Mouse (Mus musculus) frontal cortex, postnatal 25 days (tissue): ENCODE measurements around the gene Suclg1.

ENCODE experiments used
- DNase-seq, 2 experiments: peaks; one replicate each; pipeline ENCODE4 v3.0.0; 2022; ENCODE audit warnings: low spot score in 2 of 2

Suclg1 gene

DNA sequence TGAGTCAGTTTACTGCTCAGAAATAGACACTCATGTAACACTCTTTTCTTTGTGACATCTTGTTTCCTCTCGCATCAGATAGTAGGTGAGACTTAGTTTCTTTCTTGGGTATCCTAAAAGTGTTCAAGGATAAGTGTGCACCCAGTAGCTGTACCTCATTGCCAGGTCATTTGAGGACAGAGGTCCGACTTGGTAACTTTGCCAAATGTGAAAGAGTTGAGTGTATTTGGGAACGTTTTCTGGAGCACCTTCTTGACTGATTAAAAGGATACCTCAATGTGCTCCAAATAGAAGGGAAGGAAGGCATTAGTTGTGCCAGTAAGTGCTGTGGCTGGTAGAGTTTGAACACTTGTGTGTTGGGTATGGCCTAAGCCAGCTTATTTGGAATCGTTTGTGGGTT is 1.7 kb downstream of the Suclg1 start:
- DNase-seq: no peak

DNA sequence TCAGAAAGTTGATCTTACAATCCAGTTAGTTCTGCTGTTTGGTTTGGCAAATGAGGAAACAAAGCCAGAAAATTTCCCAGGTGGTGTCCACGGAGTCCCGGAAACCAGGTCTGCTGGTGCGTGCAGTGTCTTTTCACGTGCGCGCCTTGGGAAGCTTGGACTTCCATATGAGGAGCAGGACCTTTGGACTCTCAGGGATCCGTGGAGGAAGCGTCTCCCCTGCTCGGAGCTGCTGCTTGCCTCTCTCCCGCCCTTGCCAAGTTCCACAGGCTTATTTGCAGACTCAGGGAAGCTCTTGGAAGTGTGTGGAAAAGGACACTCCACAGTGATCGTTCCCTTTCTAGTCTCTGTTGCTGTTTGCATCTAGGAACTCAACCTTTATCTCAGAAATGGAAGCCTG is 3.2 kb downstream of the Suclg1 start:
- no peak for DNase-seq

DNA sequence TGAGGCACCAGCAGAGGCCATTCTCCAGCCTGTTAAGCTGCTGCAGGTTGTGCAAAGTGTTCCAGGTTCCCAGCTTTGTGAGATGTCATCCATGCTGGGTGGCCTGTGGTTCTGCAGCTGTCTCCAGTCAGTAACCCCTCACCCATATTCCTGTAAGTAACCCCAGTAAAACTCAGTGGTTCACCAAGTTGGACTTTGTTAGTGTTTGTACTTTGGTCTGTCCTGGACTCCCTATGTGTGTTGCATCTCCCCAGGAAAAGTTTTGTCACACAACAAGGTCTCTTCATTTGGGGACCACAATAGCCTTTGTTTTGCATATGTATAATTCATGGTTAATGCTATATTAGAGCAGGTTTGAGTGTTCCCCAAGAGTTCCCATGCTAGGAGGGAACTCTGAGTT is 4.2 kb downstream of the Suclg1 start:
- no peak for DNase-seq

DNA sequence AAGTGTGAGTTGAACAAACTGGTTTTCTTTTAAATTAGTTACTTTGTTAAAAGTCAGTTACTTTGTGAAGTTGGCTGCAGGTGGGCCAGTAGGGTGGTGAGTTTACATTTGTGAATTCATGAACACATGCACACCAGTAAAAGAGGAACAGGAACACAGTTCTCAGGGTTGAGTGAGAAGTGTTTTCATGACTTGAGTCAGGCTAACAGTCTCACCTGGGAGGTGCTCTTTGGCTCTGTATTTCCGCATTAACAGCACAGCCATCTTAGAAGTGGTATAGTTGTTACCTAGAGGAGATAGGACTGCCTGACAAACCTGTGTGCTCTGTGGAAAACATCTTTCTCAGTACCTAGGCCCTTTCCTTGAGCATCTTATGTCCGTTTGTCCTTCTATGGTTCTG is 4.8 kb downstream of the Suclg1 start:
- DNase-seq: no peak

DNA sequence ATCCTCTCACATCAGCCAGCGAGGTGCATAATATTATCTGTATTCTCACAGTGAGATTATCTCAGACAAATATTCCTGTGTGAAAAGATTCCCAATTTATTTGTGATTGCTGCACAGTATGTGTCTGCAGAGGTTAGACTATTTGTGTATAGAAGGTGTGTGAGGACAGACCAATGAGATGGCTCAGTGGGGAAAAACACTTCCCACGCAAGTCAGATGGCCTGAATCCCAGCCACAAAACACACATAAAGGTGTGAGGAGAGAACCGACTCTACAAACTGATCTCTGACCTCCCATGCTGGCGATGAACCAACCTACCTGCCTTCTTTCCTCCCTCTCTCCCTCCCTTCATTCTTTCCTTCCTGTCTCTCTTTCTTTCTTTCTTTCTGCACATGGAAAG is 5.4 kb downstream of the Suclg1 start:
- DNase-seq: no peak

DNA sequence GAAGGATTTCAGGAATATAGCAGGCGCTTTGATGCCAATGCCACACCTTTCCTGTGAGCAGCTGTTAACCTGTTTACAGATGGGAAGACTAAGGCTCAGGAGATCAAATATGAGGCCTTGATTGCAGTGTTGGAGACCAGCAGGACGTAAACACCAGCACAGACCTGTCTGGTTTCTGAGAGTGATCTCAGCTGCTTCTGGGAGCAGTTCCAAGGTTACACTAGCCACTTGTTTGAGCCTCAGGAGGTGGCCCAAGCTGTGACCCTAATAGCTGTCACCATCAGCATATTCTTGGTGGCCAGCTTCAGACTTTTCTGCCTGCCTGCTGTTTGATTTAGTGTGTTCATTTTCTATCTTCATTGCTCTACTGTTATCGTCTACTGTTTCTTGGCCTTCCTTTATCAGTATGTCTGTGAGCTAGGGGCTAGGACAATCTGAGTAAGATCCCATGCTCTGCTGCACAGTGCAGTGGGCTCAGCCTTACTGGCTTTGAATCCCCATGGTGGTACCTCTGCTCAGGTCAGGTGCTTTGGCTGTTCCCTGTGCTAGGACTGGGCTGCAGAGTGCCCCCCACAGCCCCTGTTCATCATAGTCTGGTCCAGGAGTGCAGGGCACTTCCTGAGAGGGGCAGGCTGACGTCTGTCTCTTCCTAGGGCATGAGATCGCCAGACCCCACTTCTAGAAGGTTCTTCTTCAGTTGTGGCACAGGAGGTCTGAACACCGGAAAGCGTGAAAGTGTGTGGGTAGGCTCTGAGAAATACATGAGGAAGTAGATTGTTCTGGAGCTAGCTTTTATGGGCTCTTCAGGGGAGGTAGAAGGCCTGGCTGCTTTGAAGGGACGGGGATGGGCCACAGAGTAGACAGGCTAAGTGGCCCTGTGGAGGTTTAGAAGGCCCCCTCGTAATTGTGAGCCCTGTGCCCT is 6.4 kb downstream of the Suclg1 start:
- DNase-seq: no peak

DNA sequence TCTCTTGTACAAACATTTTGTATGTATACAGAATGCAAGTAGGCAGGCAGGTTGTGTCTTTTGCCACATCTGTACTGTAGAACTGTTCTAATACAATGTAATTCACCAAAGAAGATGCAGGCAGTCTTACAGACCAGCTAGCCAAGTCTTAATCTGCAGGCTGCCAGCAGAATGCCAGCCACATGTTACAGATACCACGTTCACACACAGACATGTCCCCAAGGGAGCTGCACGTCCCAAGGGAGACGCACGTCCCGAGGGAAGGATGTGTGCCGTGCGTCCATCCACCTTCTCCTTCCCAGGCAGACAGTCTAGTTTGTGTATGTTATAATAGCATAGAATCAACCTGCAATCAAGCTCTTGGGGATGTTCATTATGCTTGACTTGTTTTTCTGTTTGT is 8.9 kb downstream of the Suclg1 start:
- no peak for DNase-seq

DNA sequence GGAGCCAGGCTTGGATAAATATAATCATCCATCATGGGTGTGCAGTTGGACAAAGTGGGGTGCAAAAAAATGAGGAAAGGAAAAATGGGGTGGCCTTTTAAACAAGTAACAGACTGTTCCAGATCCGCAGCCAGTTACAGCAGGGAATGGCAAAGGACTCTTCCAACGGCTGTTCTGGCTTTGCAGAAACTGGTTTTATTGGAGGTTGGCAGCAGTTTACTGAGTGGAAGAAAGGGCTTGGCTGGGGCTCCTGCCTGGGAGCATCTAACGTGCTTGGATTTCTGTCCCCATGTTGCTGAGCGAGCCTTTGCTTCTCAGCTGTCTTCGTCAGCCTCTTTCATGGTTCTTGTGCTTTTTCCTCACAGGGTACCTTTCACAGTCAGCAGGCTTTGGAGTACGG is 11.9 kb downstream of the Suclg1 start:
- DNase-seq: no peak

DNA sequence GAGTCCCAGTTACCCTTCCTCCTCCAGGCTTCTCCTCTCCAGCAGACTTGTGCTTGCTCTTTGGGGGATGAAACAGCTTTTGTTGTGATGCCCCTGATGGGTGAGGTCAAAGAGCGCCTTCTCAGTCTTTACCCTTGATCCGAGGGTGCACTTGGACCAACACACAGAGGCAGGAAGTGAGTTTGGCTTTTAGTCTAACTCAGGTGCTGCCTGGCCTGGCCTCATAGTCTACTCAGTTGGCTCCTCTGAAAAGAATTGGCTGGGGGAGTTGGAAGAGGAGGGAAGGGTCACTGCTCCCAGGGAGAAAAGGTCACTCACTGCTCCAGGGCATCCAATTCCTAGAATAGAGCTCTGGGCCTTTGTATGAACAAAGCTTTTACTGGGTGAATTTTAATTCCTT is 16.6 kb downstream of the Suclg1 start:
- no peak for DNase-seq

DNA sequence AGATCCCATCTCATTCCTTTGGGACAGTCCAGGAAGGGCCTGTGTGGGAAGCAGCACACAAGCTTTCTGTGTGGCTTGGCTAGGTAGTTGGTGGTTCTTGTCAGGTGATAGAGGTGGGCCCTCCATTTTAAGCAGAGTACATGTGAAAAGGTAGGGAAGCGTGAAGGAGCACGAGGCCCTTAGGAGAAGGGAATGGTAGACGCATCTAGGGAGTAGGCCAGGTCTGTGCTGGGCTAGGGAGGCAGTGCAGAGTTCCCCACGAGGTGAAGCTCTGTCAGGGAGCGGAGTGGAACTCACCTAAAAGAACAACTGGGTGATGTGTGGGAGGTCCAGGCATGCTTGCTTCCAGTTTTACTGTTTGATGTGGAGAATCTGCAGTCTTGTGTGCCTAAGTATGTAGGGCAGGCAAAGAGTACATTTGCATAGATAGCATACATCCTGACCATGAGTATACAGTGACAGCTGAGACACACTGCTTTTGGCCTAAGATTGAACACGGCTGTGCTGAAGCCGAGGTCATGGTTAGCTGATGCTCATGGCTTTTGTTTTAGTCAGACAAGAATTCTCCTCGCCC is 19.6 kb downstream of the Suclg1 start:
- no peak for DNase-seq

DNA sequence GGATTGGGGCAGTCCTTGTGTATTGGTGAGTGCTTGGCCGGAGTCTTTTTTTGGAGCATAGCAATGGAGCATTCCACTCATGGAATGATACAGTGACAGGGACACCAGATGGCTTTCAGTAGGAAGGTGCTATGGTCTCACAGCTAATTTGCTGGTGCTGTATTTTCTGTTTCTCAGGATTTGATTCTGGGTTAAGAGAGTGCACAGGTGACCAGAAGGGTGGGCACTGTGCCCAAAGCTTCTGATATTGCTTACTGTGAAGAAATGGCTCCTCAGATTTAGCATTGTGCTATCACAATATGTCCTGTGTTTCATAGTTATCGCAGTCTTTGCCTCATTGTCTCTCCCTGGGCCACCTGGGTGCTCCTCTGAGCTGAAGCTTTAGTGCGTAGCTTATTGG is 21.2 kb downstream of the Suclg1 start:
- no peak for DNase-seq

DNA sequence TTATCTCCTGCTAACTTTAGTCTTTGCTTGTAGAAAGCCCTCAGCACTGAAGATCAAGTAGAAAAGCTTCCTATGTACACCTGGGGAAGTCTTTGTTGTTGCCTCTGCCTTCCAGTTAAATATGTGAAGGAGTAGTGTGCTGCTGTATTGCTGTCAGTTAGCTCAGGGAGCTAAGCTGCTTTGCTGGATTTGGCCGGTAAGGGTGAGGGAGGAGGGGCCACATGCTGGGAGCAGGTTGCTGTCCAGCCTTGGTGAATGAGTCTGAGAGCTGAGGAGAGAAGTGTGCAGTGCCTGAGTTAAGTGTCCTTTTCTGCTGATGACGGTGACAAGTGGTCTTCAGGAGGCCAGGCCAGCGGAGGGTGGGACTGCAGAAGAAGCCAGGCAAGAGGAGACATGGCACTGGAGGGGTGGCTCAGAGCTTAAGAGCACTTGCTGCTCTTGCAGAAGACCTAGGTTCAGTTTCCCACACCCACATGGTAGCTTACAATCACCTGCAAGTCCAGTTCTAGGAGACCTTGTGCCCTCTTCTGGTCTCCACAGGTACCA is 23.4 kb downstream of the Suclg1 start:
- DNase-seq: no peak

DNA sequence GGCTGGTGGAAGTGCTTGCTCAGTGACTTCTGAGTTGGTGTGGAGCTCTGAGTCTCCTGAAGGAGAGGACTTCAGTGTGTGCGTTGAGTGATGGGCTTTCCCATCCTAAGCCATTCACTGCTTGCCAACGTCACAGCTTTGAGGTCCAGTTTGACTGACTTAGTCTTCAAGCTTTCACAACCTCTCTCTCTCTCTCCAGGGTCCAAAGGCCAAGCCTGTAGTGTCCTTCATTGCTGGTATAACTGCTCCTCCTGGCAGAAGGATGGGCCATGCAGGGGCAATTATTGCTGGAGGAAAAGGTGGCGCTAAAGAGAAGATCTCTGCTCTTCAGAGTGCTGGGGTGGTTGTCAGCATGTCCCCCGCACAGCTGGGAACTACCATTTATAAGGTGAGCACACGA is 26.8 kb downstream of the Suclg1 start:
- no peak for DNase-seq

DNA sequence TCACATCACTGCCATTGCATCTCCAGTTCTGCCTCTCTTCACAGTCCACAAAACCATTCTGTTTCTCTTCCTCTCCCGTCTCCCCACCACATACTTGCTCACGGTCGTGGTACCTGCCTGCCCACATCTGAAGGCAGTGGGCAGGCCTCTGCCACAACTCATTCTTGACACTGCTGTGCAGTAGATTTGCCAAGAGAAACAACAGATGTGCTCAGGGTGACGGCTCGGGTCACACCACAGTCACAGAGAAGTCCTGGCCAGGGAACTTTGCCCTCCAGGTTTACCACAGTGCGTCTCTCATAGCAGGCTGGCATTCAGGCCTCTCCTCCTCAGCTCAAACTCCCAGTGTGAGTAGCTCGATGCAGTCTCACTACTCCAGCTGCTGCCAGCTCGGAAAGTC is 31.5 kb downstream of the Suclg1 start:
- DNase-seq: no peak

DNA sequence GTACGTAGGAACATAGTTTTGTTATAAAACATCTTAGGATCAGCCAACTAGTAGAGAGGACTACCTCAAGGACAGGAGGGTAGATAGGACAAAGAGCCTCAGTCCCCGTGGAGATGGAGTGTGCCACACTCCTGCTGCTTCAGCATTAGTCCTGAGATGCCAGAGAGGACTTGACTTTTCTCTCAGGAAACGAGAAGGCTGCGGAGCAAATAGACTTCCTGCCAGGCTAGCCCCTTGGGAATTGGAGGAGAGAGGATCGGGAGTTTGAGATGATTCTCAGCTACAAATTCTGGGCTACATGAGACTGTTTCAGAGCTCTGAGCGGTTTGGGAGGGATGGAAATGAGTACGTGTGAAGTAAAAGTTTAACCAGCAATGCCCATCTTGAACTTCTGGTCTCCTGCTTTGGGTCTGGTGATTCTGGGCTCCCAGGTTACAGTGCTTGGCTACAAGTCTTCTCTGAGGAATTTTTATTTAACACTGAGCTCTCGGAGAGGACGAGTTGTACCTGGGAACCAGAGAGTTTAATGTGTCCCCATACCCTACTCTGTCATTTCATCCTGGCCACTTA is 32.4 kb downstream of the Suclg1 start:
- DNase-seq: no peak

DNA sequence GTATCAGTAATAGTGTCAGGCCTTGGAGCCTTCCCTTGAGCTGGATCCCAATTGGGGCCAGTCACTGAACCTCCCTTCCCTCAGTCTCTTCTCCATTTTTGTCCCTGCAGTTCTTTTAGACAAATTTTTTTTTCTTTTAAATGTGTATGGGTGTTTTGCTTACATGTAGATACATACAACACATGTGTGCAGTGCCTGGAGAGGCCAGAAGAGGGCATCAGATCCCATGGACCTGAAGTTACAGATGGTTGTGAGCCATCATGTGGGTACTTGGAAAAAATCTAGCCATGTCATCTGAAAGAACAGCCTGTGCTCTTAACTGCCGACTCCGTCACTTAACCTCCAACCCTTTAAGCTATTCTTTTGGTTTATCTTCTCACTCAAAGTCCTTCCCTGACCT is 38.1 kb downstream of the Suclg1 start:
- DNase-seq: no peak

DNA sequence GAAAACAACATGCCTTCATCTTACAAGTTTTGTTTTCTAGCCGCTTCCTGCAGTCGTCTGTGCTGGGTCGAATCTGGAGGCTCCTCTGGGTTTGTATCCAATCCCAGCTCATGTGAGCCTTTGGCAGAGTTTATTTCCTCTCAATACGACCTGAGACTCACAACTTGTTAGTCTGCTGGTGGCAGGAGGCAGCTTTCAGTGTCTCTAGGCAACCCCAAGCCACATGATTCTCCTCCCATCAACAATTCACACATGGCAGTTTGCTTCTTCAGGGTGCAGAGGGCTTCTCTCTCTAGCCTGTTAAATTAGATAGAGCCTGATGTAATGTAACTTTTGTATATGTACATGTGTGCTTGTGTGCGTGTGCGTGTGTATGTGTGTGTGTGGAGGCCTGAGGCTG is 58.7 kb downstream of the Suclg1 start:
- DNase-seq: no peak

DNA sequence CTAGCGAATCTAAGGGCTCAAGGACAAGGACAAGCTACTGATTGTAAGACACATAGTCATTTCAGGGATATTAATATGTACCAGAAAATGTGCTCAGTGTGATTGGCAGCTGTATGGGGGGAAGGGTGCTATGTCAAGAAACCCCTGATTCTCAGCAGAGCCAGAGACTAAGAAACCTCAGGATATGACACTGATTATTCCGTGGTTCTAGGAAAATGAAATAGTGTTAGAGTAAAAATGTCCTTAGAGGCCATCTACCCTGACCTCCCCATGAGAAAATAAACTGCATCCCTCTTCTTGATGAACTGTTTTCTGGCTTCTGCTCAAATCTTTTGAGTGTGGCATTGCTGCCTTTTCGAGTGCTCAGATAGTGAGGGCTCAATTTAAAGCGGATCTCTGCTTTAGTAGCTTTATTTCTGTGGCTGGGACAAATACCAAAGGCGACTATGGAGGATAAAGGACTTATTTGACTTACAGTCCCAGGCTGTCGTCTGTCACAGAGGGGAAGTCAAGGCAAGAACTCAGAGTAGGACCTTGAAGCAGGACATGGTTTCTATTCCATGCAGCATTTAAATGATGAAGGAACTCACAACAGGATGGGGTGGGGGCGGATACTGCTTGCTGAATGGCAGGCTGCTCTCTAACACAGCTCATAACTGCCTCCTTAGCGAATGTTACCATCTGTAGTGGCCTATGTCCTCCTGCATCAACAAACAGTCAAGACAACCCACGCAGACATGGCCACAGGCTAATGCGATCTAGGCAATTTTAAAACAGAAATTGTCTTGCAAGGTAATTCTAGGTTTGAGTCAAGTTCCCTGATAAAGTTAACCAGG is 60.7 kb downstream of the Suclg1 start:
- no peak for DNase-seq

DNA sequence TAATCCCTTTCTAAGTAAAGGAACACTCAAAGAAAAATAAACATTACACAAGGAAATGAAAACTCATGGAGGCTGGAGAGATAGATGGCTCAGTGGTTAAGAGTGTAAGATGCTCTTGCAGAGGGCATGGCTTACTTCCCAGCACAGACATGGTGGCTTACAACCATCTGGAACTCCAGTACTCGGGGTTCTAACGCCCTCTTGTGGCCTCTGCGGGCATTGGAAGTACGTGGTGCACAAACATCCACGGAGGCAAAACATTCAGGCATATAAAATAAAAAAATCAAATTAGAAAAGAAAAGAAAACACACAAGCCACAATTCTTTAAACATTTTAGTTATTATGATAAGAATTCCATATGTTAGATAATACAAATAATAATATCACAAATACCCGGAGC is 63.2 kb downstream of the Suclg1 start:
- no peak for DNase-seq

DNA sequence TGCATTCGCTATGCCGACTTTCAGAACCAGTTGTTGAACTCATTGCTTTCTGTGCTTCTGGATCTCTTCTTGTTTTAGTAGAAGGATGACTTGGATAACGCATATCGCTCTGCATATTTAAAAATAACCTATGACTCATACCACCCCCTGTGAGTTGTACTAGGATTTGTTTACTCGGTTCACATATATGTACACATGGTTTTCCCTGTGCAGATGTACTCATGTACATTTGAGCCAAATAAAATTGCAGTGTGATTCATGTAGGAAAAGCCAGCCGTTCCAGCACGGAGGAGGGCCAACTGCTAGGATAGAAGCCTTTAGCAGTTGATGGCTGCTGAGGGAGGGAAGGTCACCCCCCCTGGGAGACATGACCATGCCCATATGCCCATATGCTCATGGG is 63.6 kb downstream of the Suclg1 start:
- no peak for DNase-seq

DNA sequence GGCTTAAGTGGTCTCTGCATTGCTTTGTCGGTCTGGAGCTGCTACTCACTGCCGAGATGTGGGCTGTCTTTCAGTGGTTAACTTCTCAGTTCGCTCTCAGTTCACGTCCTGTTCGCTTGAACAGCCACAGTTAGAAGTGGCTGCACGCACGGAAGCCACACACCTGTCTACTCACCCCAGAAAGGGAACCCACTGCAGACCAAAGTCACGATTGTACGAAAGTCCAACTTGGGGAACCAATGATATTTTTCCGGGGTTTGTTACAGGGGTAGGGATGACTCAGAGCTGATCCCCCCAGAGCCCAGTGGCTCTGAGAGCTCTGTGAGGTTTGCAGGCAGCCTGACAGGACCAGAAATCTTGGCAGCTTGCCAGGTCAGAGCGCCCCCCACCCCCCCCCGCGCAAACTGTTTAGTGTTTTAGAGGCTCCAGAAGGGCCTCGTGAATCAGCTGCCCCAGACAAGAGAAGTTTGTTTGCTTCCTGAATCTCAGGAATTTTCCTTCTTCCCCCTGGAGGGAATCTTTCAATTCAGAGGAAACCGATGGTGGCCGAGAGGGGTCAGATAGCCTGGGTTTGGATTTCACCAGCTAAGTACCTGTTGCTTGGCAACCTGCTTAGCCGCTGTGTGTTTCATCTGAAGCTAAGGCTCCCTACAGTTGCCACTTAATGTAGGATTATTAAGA is 66.9 kb downstream of the Suclg1 start:
- peak in 1 of 2 experiments; percentile 23 for DNase-seq
